Mouse (Mus musculus) kidney, postnatal 4 days (tissue): ENCODE results near the gene Cmtm5.
"Not testable (repeated sequence)": the region's sequence is repeated elsewhere in the genome, so short reads cannot be mapped to it uniquely, and the experiment has no call there.

Experiments
- DNase-seq, 2 experiments: peaks; one replicate each; pipeline ENCODE4 v3.0.0; 2021; ENCODE audit warnings: mixed read lengths in 2 of 2

Cmtm5 gene

DNA sequence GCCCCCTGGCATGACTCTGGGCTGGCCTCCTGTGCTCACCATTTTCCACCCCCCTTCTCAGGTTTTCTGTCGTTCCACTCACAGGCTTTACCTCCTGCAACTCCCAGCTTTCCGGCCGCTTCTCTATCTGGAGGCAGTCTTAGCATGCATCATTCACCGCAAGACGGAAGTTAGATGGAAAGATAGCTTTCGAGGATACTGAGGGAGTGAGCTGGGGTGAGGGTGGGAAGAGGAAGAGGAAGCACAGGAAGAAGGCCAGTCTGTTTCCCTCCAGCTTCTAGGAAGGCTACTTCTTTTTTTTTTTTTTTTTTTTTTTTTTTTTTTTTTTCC, 735 bp downstream of the Cmtm5 start:
- DNase-seq, result peak in 1 of 2 experiments; percentile 33

DNA sequence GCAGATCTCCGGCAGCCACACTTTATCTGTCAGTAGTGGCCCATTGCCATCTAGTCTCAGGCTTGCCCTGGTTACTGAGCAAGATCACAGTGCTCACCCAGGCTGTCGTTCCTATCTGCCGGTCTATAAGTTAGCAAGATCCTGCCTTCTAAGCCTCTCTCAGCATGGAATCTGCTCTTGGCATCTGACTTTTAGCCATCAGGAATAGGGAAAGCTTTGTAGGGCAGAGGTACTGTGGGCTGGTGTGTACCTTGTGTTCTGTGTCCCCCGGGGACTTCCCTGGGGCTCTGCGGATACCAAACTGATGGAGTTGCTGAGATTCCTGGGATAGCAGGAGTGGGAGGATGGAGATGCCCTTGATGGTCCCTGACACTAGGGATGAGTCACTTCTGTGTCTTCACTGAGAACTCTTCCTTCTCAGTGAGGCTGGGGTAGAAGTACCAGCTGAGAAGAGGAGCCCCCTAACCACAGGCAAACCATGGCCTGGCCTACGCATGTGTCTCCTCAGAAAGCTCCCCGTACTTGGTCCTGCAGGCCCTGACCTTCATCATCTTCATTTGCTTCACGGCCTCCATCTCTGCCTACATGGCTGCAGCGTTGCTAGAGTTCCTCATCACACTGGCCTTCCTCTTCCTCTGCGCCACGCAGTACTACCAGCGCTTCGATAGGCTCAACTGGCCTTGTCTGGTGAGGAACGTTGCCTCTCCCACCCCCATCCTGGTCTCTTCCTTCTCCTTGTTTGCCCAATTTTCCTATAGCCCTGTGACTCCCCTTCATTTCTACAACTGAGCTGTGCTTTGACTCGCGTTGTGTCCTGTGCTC, 1.5 kb downstream of the Cmtm5 start:
- no peak for DNase-seq

DNA sequence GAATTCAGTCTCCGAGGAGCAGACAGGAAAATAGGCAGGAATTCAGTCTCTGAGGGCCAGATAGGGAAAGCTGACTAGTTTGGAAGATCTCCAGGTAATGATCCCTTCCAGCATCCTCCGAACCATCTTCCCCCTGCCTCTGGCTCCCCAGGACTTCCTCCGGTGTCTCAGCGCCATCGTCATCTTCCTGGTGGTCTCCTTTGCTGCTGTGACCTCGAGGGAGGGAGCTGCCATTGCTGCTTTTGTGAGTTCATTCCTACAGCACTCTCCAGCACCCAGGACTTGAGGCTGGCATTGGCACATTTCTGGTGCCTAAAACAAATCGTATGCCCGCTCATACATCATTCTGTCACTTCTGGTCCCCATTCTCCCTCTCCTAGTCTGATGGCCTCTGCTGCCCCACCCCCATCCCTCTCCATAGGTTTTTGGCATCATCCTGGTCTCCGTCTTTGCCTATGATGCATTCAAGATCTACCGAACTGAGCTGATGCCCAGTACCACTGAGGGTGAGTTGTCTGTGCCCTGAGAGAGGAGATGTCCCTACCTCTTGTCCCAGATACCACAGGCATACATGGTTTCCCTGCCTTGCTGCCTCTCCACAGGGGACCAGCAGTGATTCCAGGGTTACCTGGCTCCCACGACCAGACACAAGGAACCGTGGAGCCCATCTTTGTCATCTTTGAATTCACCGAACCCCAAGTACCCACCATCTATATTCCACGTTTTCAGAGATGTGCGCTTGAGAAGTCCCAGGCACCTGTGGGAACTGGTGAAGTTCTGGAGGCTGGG, 2.6 kb downstream of the Cmtm5 start:
- DNase-seq, result no peak

DNA sequence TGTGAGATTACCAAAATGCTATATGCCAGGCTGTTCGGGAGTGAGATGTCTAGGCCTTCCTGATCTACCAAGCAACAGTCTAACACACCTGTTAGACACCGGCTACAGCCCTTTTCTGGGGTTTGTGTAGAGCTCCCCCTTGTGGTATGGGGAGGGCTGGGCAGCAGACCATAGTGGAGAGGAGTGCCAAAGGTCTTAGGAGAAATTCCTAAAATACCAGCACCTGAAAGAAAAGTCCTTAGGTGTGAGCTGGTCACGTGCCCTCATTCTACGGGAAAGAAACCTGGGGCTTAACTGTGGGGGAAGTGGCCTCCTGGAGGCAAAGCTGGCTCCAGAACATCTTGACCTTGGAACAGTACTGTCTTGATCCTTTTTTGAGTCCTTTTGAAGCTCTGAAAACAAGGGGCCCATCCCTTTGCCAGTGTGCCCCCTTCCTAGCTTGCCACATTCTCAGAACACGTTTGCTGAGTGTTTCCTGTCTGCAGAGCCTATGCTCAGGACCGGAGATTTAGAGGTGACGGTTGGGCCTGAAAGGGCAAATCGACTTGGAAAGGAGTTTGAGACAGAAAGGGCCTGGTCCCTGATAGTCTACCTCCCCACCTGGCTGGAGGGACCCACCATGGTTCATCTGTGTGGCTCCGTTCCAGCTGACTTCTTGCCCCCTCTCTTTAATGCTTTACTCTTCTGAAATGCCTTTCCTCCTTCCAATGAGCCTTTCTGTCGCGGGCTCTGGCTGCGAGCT, 3.5 kb downstream of the Cmtm5 start:
- DNase-seq, result peak; percentile 76 to 84

DNA sequence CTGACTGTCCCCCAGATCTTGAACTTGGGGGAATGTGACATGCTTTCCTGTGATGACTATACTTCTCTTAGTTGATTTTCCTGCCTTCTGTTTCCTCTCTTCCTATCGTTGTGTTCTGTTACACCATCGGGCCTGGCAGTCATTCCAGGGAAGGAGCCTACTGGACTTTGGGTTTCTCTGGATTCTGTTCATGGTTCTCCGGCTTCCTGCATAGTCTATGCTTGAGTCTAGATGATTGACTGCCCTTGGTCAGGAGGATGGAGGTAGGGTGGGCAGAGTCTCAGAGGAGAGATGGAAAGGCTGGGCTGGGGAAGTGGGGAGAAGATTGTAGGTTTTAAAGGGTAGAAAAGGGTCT, 4.1 kb downstream of the Cmtm5 start:
- no peak for DNase-seq

DNA sequence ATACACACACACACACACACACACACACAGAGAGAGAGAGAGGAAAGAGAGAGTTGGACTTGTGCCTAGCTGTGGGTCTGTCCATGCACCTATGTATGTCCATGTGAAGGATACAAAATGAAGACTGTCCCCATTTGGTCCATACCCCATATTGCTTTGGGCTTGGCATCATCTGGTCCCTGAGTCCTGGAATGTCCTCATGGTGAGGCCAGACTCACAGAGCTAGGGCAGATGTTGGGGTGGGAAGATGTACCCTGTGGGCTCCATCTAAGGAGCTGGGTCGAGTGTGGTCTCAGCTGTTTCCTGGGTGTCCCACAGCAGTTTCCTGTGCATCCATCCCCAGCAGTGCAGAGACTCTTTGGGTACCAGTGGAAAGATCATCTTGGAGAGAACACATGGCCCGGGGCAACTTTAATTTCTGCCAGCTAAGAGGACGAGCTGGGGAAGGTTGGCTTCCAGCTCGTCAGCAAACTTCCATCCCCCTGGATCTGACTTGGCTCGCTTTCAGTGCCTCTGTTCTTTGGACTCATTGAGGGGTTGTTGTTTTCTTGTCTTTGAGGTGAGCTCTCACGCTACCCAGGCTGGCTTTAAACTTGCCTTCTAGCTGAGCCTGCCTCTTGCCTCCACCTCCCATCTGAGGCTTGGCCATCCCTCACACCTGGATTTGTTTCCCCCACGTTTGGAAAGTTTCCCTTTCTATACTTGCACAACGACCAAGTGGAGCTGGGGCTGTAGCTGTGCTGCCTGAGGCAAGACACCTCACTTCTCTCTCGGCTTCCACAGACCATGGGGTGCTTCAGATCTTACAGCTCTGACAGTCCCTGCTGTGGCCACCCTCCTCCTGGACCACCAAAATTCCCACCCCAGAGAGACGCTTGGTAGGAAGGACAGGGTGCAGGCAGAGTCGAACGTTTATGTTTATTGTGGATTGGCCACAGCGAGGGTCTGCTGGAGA, 5.2 kb downstream of the Cmtm5 start:
- DNase-seq, result no peak

DNA sequence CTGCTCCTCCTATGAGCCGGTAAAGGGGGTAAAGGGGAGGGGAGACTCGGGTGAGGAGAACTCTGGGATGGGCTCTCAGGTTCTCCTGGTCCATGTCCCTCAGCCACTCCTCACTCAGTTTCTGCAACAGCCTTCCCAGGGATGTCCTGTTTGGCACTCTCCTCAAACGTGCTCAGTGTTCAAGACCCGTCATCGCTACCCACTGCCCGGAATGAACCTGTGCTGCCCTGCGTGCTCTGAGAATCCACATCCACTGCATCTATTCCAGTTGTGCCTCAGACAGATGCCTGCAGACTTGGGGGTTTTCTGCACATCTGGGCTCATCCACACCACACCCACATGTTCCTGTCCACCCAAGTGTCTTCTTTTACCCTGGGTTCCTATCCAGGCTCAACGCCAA, 6.4 kb downstream of the Cmtm5 start:
- DNase-seq, result no peak

DNA sequence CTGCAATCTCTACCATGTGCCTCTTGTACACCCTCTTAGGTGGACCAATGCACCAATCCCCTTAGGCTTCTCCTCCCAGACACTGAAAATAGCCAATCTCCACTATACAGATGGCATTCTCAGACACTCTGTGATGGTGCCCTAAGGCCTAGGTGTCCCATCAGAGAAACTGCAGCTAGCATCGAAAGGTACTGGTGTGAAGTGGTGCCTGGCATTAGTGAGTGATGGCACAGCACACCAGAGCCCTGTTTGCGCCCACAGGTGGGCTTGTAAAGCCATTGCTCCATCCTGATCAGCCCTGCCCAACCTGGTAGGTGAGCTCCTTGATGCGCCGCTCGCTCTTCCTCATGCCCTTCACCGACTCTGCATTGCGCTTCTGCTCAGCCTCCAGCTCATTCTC, 7.9 kb downstream of the Cmtm5 start:
- no peak for DNase-seq

DNA sequence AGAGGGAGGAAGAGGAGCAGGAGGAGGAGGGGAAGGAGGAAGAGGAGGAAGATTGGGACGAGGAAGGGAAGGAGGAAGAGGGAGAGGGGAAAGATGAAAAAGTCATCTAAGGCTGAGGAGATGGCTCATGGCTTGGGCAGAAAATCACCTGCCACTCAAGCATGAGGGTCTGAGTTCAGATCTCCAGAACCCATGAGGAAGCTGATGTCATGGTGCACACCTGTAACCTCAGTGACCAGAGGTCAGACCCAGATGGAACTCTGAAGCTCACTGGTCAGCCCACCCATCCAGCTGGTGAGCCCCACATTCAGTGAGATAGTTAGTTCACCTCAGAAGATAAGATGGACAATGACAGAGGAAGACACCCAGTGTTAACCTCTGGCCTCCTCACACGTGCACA, 8.9 kb downstream of the Cmtm5 start:
- no peak for DNase-seq

DNA sequence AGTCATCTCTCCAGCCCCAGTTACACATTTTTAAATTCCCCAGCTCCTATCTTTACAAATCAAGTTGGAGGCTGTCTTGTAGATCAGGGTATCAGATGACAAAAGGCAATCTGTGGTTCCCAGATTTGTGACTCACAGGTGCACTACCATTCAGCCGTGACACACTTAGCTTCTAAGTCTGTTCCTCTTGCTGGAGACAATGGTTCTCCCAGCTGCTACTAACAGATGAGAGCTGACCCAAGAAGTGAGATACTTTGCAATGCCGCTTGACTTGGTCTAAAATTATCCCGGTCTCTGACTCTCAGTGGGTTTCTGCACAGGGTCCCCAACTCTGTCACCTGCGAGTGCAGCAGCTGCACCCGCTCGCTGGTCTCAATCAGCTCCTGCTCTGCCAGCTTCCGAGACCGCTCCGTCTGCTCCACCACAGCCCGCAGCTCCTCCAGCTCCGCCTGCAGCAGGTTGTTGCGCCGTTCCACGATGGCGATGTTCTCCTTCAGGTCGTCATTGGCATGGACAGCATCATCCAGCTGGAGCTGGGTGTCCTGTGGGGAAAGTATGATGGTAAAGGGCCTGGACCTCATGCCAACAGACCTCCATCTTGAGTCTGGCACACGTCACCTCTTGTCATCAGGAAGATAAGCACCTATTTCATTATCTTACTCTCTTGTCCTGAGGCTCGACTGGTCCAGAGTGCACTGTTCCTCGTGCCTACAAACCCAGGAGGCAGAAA, 10.1 kb downstream of the Cmtm5 start:
- DNase-seq, result no peak

DNA sequence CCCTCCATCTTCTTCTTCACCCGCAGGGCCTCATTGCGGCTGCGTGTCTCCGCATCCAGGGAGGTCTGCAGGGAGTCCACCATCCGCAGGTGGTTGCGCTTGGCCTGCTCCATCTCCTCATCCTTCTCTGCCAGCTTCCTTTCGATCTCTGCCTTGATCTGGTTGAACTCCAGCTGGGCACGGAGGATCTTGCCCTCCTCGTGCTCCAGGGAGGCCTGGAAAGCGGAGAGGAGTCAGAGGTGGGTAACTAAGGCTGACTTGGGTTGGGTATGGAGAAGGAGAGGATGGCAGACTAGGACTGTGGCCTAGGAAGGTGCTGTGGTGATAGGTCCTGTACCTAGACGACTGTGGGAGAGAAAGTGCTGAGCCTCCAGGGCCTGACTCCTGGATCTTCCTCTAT, 10.9 kb downstream of the Cmtm5 start:
- DNase-seq, result not testable (repeated sequence)

DNA sequence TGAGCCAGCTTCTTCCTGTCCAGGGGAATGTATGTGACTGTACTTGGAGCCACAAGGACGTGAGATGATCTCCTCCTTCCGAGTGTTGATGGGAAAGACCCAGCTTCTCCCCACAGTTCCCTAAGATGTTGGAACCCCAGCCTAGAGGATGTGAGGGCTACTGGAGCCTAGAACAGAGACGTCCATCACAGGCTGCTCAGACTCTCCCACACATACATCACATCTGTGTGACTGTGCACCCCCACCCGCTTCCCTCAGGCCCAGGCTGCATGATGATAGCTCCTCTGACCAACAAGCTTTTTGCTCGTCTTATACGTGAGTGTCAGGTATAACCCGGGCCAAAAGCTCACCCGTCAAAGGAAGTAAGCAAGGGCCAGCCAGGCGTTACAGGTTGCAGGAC, 12.7 kb downstream of the Cmtm5 start:
- no peak for DNase-seq

DNA sequence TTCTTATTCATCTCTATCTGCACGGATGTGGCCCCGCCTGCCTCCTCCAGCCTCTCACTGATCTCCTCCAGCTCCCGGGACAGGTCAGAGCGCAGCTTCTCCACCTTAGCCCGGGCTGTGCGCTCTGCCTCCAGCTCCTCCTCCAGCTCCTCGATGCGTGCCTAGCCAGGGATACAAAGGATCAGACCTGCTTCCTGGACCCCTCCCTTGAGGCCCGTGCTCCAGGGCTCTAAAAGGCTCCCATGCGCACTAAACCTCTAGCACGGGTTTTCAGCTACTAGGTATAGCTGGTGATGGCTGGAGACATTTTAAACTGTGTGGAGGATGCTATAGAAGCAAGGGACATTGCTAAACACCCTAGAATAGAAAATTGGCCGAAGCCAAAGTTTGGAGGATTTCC, 14.4 kb downstream of the Cmtm5 start:
- no peak for DNase-seq

DNA sequence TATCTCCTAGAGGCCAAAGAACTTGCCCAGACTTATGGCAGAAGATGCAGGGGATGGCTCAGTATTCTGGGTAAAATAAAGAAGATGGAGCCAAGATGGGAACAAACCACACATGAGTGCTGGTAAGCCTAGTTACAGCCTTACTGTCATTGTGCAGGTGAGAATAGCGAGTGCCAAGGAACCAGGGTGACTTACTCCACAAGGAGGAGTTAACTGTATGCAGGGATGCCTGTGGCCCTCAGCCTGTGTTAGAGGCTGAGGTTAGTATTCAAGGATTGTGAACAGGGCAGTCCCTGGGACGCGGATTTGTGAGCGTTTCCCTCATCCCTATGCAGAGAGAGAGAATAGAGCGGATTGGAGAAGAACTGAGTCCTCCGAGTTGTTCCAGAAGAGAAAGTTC, 15.5 kb downstream of the Cmtm5 start:
- no peak for DNase-seq

DNA sequence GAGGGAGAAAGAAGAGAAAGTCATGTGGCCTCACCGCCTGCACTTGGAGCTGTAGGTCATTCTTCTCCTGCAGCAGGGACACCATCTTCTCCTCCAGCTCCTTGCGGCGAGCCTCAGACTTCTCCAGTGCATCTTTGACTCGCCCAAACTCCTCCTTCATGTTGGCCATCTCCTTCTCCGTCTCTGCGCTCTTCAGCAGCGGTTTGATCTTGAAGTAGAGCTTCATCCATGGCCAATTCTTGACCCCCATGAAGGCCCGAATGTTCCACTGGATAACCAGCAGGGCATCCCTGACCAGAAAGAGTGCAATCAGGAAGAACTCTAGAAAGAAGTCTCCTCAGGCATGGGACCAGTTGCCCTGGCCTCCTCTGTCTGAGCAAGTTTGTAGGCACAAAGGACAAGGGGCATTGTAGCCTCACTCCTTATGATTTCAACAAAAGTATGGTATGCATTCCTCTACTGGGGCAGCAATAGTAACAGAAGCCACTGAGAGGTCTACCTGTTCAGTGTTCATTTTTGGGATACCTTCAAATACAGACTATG, 17.7 kb downstream of the Cmtm5 start:
- no peak for DNase-seq

DNA sequence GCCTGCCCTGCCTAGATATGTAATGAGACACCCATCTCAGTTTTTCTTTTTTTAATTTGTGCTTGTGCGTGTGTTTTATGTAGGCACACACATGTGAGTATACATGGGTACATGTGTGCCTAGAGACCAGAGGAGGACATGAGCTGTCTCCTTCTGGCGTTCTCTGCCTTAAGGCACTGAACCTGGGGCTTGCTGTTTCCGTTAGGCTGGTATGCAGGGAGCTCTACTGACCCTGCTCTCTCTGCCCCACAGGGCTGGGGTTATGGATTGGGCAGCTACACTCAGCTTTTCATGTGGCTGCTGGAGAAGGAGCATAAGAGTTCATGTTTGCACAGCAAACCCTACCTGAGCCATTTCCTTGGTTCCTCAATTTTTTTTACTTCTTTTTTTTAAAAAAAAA, 18.4 kb downstream of the Cmtm5 start:
- DNase-seq, result no peak

DNA sequence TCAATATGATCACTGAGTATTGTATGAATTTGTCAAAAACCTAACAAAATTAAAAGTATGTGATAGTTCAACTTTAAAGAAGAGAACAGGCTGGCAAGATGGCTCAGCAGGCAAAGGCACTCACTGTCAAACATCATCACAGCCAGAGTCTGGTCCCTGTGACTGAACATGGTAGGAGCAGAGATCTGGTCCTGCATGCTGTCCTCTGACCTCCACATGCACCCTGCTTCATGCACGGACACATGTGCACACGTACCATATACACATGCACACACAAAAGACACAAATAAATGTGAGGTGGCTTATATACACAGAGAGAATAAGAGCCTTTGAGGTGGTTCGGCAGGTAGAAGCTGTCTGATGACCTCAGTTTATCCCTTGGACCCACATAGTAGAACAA, 19.4 kb downstream of the Cmtm5 start:
- no peak for DNase-seq

DNA sequence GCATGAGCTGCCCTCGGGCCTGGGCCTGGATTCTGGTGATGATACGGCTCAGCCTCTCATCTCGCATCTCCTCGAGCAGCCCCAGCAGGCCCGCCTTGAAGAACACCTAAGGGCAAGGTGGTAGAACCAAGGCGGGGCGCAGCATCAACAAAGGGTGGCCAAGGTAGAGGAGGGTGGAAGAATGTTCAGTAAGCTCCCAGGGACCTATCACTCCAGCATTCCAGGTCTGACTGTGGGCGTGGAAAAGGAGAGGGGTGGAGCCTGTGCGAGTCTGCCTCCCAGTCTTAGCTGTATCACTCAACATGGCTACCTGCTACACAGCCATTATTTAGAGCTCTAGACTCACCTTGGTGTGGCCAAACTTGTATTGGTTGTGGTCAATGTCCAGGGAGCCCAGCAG, 20.5 kb downstream of the Cmtm5 start:
- no peak for DNase-seq

DNA sequence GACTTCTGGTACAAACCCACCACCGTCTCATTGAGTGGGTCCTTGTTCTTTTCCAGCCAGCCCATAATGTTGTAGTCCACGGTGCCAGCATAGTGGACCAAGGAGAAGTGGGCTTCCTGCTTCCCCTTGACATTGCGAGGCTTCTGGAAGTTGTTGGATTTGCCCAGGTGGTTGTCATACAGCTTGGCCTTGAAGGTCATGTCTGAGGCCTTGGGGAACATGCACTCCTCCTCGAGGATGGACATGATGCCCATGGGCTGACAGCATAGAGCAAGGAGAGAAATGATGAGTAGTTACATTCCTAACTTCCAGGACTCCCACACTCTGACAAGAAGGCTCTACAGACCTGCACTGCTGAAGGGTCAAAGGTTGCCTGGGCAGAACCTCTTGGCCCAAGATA, 22.4 kb downstream of the Cmtm5 start:
- DNase-seq, result no peak

DNA sequence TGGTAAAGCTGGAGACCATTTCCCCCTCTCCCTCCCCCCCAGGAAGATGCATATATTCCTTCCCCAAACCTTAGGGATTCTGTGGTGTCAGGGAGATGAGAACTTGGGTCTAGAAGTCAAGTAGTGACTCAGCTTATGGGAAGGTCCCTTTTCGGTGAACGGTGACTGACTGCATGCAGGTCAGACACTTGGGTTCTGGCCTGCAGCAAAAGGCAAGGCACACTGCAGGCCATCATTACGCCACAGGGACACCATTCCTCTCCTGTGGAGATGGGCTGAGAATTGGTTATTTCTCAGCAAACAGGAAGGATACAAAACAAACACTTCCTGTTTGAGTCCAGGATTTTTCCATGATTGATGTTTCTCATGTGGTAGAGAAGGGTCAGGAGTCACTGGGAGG, 23.1 kb downstream of the Cmtm5 start:
- DNase-seq, result no peak

DNA sequence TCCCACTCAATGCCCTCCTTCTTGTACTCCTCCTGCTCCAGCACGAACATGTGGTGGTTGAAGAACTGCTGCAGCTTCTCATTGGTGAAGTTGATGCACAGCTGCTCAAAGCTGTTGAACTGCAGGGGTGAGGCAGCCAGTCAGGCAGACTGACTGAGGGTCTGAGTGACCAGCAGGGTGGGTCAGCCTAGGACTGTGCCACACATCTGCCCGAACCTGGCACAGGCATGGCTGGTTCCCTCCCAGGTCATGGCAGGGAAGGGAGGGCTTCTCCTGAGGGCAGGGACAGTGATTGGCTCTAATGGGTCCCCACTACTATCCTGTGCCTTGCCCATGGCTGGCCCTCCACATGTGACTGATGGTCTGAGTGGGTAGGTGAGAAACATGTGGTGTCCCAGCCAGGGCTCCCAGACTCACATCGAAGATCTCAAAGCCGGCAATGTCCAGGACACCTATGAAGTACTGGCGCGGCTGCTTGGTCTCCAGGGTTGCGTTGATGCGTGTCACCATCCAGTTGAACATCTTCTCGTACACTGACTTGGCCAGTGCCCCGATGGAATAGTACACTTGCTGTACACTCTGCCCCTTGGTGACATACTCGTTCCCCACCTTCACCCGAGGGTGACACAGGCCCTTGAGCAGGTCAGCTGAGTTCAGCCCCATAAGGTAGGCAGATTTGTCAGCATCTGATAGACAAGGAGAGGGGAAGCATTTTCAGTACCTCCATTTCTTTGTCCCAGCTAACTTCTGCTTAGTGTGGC, 24.0 kb downstream of the Cmtm5 start:
- not testable (repeated sequence) for DNase-seq
